Mouse (Mus musculus) MEL (cell line): ENCODE results near the gene Sgsm1.

Experiments used
- CHD1 ChIP-seq: IDR thresholded peaks from 2 replicates; pipeline ENCODE4 v1.6.1; 2012; ENCODE audit warnings: low read depth, mild to moderate bottlenecking, inconsistent platforms, low read length, improper control_type of control experiment
- ETS1 ChIP-seq: IDR thresholded peaks from 2 replicates; pipeline ENCODE4 v1.6.1; 2012; ENCODE audit warnings: low read depth, mild to moderate bottlenecking, inconsistent platforms, low read length, improper control_type of control experiment, moderate library complexity
- GATA1 ChIP-seq: IDR thresholded peaks from 2 replicates; pipeline ENCODE4 v1.6.1; 2011; ENCODE audit warnings: low read depth, low read length, improper control_type of control experiment
- MAZ ChIP-seq: IDR thresholded peaks from 2 replicates; pipeline ENCODE4 v1.6.1; 2012; ENCODE audit warnings: low read depth, mild to moderate bottlenecking, inconsistent platforms, low read length, improper control_type of control experiment
- POLR2A ChIP-seq, 2 experiments: IDR thresholded peaks; 2 replicates each; pipeline ENCODE4 v1.6.1; 2011 to 2012; ENCODE audit warnings: low read length in 2 of 2, mild to moderate bottlenecking in 2 of 2, control low read depth in 1 of 2, improper control_type of control experiment in 1 of 2, low read depth in 1 of 2, moderate library complexity in 1 of 2; ENCODE audit not compliant: control insufficient read depth in 1 of 2, insufficient read depth in 1 of 2, poor library complexity in 1 of 2
- USF1 ChIP-seq: IDR thresholded peaks from 2 replicates; pipeline ENCODE4 v1.6.1; 2014; ENCODE audit warnings: low read depth, mild to moderate bottlenecking, inconsistent platforms, low read length, improper control_type of control experiment, moderate library complexity
- ZC3H11A ChIP-seq: IDR thresholded peaks from 2 replicates; pipeline ENCODE4 v1.6.1; 2012; ENCODE audit warnings: low read depth, mild to moderate bottlenecking, inconsistent platforms, low read length, improper control_type of control experiment
- ZMIZ1 ChIP-seq: IDR thresholded peaks from 2 replicates; pipeline ENCODE4 v1.6.1; 2012; ENCODE audit warnings: low read depth, mild to moderate bottlenecking, inconsistent platforms, low read length, improper control_type of control experiment, moderate library complexity
- ZNF384 ChIP-seq: IDR thresholded peaks from 2 replicates; pipeline ENCODE4 v1.6.1; 2012; ENCODE audit warnings: low read depth, mild to moderate bottlenecking, inconsistent platforms, low read length, improper control_type of control experiment

- no peak for TF ChIP-seq USF1
- no peak for TF ChIP-seq POLR2A (IDR thresholded peaks at IDR 0.05; ENCODE audit: control insufficient read depth in 1 of 2, insufficient read depth in 1 of 2, low read depth in 1 of 2, low read length in 2 of 2, poor library complexity in 1 of 2)
- TF ChIP-seq MAZ, result no peak
- TF ChIP-seq ZC3H11A, result no peak
- no peak for TF ChIP-seq GATA1
- no peak for TF ChIP-seq ZNF384
- no peak for TF ChIP-seq CHD1
- no peak for TF ChIP-seq ETS1
- no peak for TF ChIP-seq ZMIZ1
Measured at GRCm38 (mm10) chr5:113283726-113284125, 26.9 kb downstream of the Sgsm1 start.
